Mouse (Mus musculus) heart, postnatal 36 days (tissue): ENCODE data around the gene Ccdc117. TPM values are rescaled to one million over a fixed set of nuclear protein-coding genes. Genes with fewer than 3 reads are reported as not detected.

Source experiments
- DNase-seq, 2 experiments: peaks; one replicate each; pipeline ENCODE4 v3.0.0; 2021 to 2022
- intact Hi-C: fragments of 180-260 bp; cut with DNase I; formaldehyde crosslinking; loops from one replicate; pipeline ENCODE4 v1.15.1; 2025
- total RNA-seq, 2 experiments: library from RNA; stranded (reverse); gene quantifications; 2 replicates each; pipeline ENCODE4 v1.2.3; 2021

Gene Ccdc117
- total RNA-seq, 2 experiments from 2014 or later, result 19.5 to 23.2 TPM

- intact Hi-C loops, result loop anchor here (1.0 to 2.0 kb wide), 4 partner anchors 37 to 401 kb away; no protein-coding TSS in a partner anchor
These were observed 56.6 kb downstream of the Ccdc117 start for GRCm38 (mm10) chr11:5485193-5486011.

GRCm38 (mm10) chr11:5482581-5482980, 59.4 kb downstream of the Ccdc117 start:
- DNase-seq, result no peak
- intact Hi-C loops, result loop anchor here (5.0 kb wide), 1 partner anchor 225 kb away; no protein-coding TSS in a partner anchor

More at GRCm38 (mm10) chr11:5485193-5486011, 56.6 kb downstream of the Ccdc117 start:
- peak; percentile 85 to 86 for DNase-seq

Other genes starting within 250 kb of the Ccdc117 start
- 1 to 10 TPM; 8.7 to 9.1 TPM for gene Znrf3, start 97.3 kb downstream of the Ccdc117 start, total RNA-seq
- gene Xbp1, start 21.5 kb downstream of the Ccdc117 start, total RNA-seq, result 10 to 100 TPM; 59.2 to 65.2 TPM
- gene Ankrd36, start 27.5 kb upstream of the Ccdc117 start, total RNA-seq, result not detected
- 100 to 1,000 TPM; 157 to 168 TPM for gene Mrps24, start 173.5 kb upstream of the Ccdc117 start, total RNA-seq
- 10 to 100 TPM; 57.1 to 59.1 TPM for gene Urgcp, start 220.2 kb upstream of the Ccdc117 start, total RNA-seq
- 10 to 100 TPM; 27.5 to 30.3 TPM for gene Dbnl, start 246.3 kb upstream of the Ccdc117 start, total RNA-seq